Mouse (Mus musculus) CH12.LX (cell line): ENCODE measurements around the gene Aldh1b1. TPM values are rescaled to one million over a fixed set of nuclear protein-coding genes. Genes with fewer than 3 reads are reported as not detected.

Source experiments
- DNase-seq: peaks from one replicate; pipeline ENCODE4 v3.0.0-alpha.2; 2013; ENCODE audit errors: extremely low read depth
- H3K27ac ChIP-seq: 2 replicates; pipeline ENCODE4 v1.5.1; 2012; ENCODE audit warnings: low read depth, mild to moderate bottlenecking, control low read depth, moderate library complexity; ENCODE audit not compliant: insufficient read depth
- H3K27me3 ChIP-seq: replicated peaks from 2 replicates; pipeline ENCODE3; 2012; ENCODE audit warnings: inconsistent platforms
- H3K36me3 ChIP-seq, 2 experiments: replicated peaks in 1 of 2; 2 replicates each; pipeline versions ENCODE3 to v1.6.1; 2012; ENCODE audit warnings: inconsistent platforms in 1 of 2, low read length in 1 of 2, mild to moderate bottlenecking in 1 of 2, mixed read lengths in 1 of 2, moderate library complexity in 1 of 2; ENCODE audit not compliant: control insufficient read depth in 1 of 2, insufficient read depth in 1 of 2
- H3K4me1 ChIP-seq, 2 experiments: 2 replicates each; pipeline ENCODE4 v1.6.1; 2012; ENCODE audit warnings: inconsistent platforms in 1 of 2, moderate library complexity in 1 of 2; ENCODE audit not compliant: insufficient read depth in 2 of 2, control insufficient read depth in 1 of 2
- H3K4me2 ChIP-seq: 2 replicates; pipeline ENCODE4 v1.6.1; 2012; ENCODE audit warnings: low read depth, mild to moderate bottlenecking, control low read depth; ENCODE audit not compliant: poor library complexity, insufficient read depth, severe bottlenecking
- H3K4me3 ChIP-seq, 3 experiments: fragments of 150-350 bp in 1 of 3; sonication (generic) in 1 of 3; replicated peaks in 1 of 3; 2 replicates each; pipeline versions ENCODE3 to v1.5.1; 2011 to 2012; ENCODE audit warnings: low read depth in 2 of 3, low read length in 2 of 3, mild to moderate bottlenecking in 2 of 3, moderate library complexity in 2 of 3, control low read depth in 1 of 3, improper control_type of control experiment in 1 of 3, inconsistent platforms in 1 of 3, mixed read lengths in 1 of 3; ENCODE audit not compliant: poor library complexity in 1 of 3
- H3K79me2 ChIP-seq: replicated peaks from 2 replicates; pipeline ENCODE4 v1.6.1; 2012; ENCODE audit warnings: mild to moderate bottlenecking, moderate library complexity; ENCODE audit not compliant: control insufficient read depth, poor library complexity, insufficient read depth, severe bottlenecking; ENCODE audit errors: extremely low read depth
- H3K9ac ChIP-seq: 2 replicates; pipeline ENCODE4 v1.6.1; 2012; ENCODE audit warnings: low read depth, mild to moderate bottlenecking, control low read depth, moderate library complexity; ENCODE audit not compliant: insufficient read depth
- H3K9me3 ChIP-seq: replicated peaks from 2 replicates; pipeline ENCODE3; 2012; ENCODE audit warnings: low read length, inconsistent platforms, mixed read lengths
- EP300 ChIP-seq: IDR thresholded peaks from 2 replicates; pipeline ENCODE4 v1.6.1; 2011; ENCODE audit warnings: low read length, improper control_type of control experiment
- ETS1 ChIP-seq: conservative IDR thresholded peaks from 2 replicates; pipeline ENCODE4 v1.6.1; 2012; ENCODE audit warnings: low read depth, mild to moderate bottlenecking, inconsistent platforms, low read length, improper control_type of control experiment, moderate library complexity
- GABPA ChIP-seq: IDR thresholded peaks from 2 replicates; pipeline ENCODE4 v1.6.1; 2012; ENCODE audit warnings: low read depth, low read length, improper control_type of control experiment, inconsistent platforms; ENCODE audit not compliant: insufficient replicate concordance
- HCFC1 ChIP-seq: IDR thresholded peaks from 2 replicates; pipeline ENCODE4 v1.6.1; 2012; ENCODE audit warnings: low read depth, mild to moderate bottlenecking, inconsistent platforms, low read length, improper control_type of control experiment
- KAT2A ChIP-seq: IDR thresholded peaks from 2 replicates; pipeline ENCODE4 v1.6.1; 2012; ENCODE audit warnings: low read length, improper control_type of control experiment, inconsistent platforms; ENCODE audit not compliant: insufficient replicate concordance
- MAX ChIP-seq: IDR thresholded peaks from 2 replicates; pipeline ENCODE4 v1.6.1; 2011; ENCODE audit warnings: low read length, improper control_type of control experiment
- NELFE ChIP-seq: IDR thresholded peaks from 2 replicates; pipeline ENCODE4 v1.6.1; 2011; ENCODE audit warnings: low read depth, low read length, improper control_type of control experiment
- SIN3A ChIP-seq: IDR thresholded peaks from 2 replicates; pipeline ENCODE4 v1.6.1; 2012; ENCODE audit warnings: low read length, improper control_type of control experiment, inconsistent platforms
- ZC3H11A ChIP-seq: IDR thresholded peaks from 2 replicates; pipeline ENCODE4 v1.6.1; 2012; ENCODE audit warnings: low read depth, mild to moderate bottlenecking, inconsistent platforms, low read length, improper control_type of control experiment
- ZNF384 ChIP-seq: IDR thresholded peaks from 2 replicates; pipeline ENCODE4 v1.6.1; 2012; ENCODE audit warnings: low read depth, low read length, improper control_type of control experiment, inconsistent platforms
- dilution Hi-C: fragments of 300-500 bp; cut with MboI; formaldehyde crosslinking; loops from 2 replicates; pipeline ENCODE4 v1.14.3; 2020; ENCODE audit warnings: low sequenced_read_pairs; ENCODE audit not compliant: extremely low pct_unique_long_range_greater_than_20kb, extremely low pct_ligation_motif_present
- in situ Hi-C: fragments of 300-500 bp; cut with MboI; formaldehyde crosslinking; loops from 3 replicates; pipeline ENCODE4 v1.14.3; 2019; ENCODE audit warnings: low sequenced_read_pairs, low pct_ligation_motif_present, low pct_unique_long_range_greater_than_20kb, mixed read lengths
- polyA plus RNA-seq: library from polyadenylated mRNA; unstranded; fragments of >175 nt; gene quantifications from 2 replicates; pipeline ENCODE4 v1.2.1, GENCODE M21; 2012; ENCODE audit warnings: low read depth; ENCODE audit not compliant: insufficient read length
- total RNA-seq, 2 experiments: library from RNA; depleted of rRNA; stranded (reverse); fragments of 300-350 nt in 1 of 2; fragments of >200 nt in 1 of 2; gene quantifications; 2 replicates each; pipeline ENCODE4 v1.2.3; 2012 to 2014

Gene Aldh1b1
- total and polyA plus RNA-seq, 3 experiments, result 4.9 to 8.3 (median 6.4) TPM

GRCm38 (mm10) chr4:45848825-45849156 lies 50.0 kb downstream of the Aldh1b1 start:
- in situ Hi-C loops, result no loop called here
- no peak for DNase-seq
- H3K4me1 ChIP-seq, result peaks cover 0 to 6% of the 10 kb centered on the region in 2 experiments; a peak in 2 of 4 replicates
- TF ChIP-seq MAX (no peak), ETS1 (no peak), ZC3H11A (no peak)
- TF ChIP-seq, all 38 proteins: peak for 0
- dilution Hi-C loops, result no loop called here
- Histone ChIP-seq H3K36me3 (no peaks in the 10 kb centered on the region), H3K27ac (no peak overlapping the region), H3K4me2 (no peak overlapping the region), H3K9me3 (no peaks in the 10 kb centered on the region), H3K79me2 (no peaks in the 10 kb centered on the region), H3K4me3 (no peak overlapping the region), H3K27me3 (peaks cover 2% of the 10 kb centered on the region), H3K9ac (no peak overlapping the region)

- Histone ChIP-seq H3K79me2 (no peaks in the 10 kb centered on the region), H3K4me2 (no peak overlapping the region), H3K9me3 (no peaks in the 10 kb centered on the region), H3K27ac (no peak overlapping the region), H3K4me3 (no peak overlapping the region), H3K36me3 (no peaks in the 10 kb centered on the region), H3K4me1 (peaks cover 0 to 6% of the 10 kb centered on the region in 2 experiments; a peak in 2 of 4 replicates), H3K9ac (no peak overlapping the region), H3K27me3 (peaks cover 2% of the 10 kb centered on the region)
- in situ Hi-C loops, result no loop called here
- no peak for TF ChIP-seq NELFE
- TF ChIP-seq EP300, result no peak
- no peak for TF ChIP-seq SIN3A
- DNase-seq, result no peak
- dilution Hi-C loops, result no loop called here
Observed at GRCm38 (mm10) chr4:45849419-45849818, 50.6 kb downstream of the Aldh1b1 start.

DNA sequence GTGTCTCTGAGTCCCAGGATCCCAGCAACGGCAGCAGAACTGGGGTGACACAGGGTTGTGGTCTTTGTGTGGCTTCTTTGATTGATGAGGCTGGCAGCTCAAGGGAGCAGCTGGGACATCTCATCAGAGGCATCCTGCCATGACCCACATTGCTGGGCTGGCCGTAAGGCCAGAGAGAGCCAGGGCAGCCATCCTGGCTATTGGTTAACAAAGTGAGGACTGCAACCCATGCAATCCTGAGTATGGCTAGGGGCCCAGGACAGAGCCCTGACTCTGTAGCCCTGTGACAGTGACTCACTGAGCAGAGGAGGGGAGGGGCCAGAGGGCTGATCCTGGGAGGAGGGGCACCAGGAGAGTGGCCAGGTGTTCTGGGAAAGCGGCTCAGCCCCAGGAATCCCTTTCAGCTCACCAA lies 52.8 kb downstream of the Aldh1b1 start:
- H3K27ac ChIP-seq, result no peak overlapping the region
- no peak overlapping the region for H3K4me3 ChIP-seq
- in situ Hi-C loops, result no loop called here
- H3K36me3 ChIP-seq, result no peaks in the 10 kb centered on the region
- dilution Hi-C loops, result no loop called here
- DNase-seq, result no peak
- no peak overlapping the region for H3K9ac ChIP-seq
- no peak overlapping the region for H3K4me2 ChIP-seq
- peaks cover 0 to 6% of the 10 kb centered on the region in 2 experiments; a peak in 2 of 4 replicates for H3K4me1 ChIP-seq
- peaks cover 4% of the 10 kb centered on the region for H3K27me3 ChIP-seq
- H3K9me3 ChIP-seq, result no peaks in the 10 kb centered on the region
- no peaks in the 10 kb centered on the region for H3K79me2 ChIP-seq
- TF ChIP-seq GABPA (no peak), ZNF384 (no peak), HCFC1 (no peak), KAT2A (no peak)
